Mouse (Mus musculus): Measurements from ENCODE around the gene Slc36a2. TPM values are rescaled to one million over a fixed set of nuclear protein-coding genes. Genes with fewer than 3 reads are reported as not detected.

The Slc36a2 gene
- polyA plus RNA-seq (2015; fragmentation: Nextera tagmentation; extraction: Ambion mirVana), result 0.27 and 0.43 TPM in 2 replicates

GRCm38 (mm10) chr11:55184733-55185291 is at the start of gene Slc36a2:
Gene Slc36a2 (minus strand): TSS chr11:55185077.
- DNase-seq (ENCODE audit: low spot score) (peak; percentile 35), ATAC-seq (replicated peaks; ENCODE audit: low FRiP score, low read depth) (no peak)
- Histone ChIP-seq H3K27me3 (ENCODE audit: insufficient read depth, low read length) (no peaks in the 10 kb centered on the region), H3K9ac (ENCODE audit: low read depth, low read length) (no peak within 1 kb of the TSS), H3K36me3 (ENCODE audit: insufficient read depth, low read length) (no peaks in the 10 kb centered on the region), H3K4me1 (replicated peaks; ENCODE audit: insufficient read depth, low read length) (no peaks in the 10 kb centered on the region), H3K4me2 (ENCODE audit: low read length) (no peak within 1 kb of the TSS), H3K27ac (no peak within 1 kb of the TSS), H3K9me3 (replicated peaks; ENCODE audit: low read length) (no peaks in the 10 kb centered on the region), H3K4me3 (replicated peaks; ENCODE audit: low read depth, low read length) (no peak within 1 kb of the TSS)
- 30% methylated on average over 10 of the region's 10 CpGs for WGBS
- no peak for TF ChIP-seq CTCF (IDR thresholded peaks at IDR 0.05; ENCODE audit: low read depth)

GRCm38 (mm10) chr11:55234288-55234687 is 49.4 kb upstream of the Slc36a2 start:
- 88% methylated on average over 7 of the region's 7 CpGs for WGBS
- no peak overlapping the region for H3K4me2 ChIP-seq (ENCODE audit: low read length)
- no peaks in the 10 kb centered on the region for H3K4me1 ChIP-seq (replicated peaks; ENCODE audit: insufficient read depth, low read length)
- ATAC-seq (replicated peaks; ENCODE audit: low FRiP score, low read depth), result no peak
- H3K27me3 ChIP-seq (ENCODE audit: insufficient read depth, low read length), result no peaks in the 10 kb centered on the region
- H3K9ac ChIP-seq (ENCODE audit: low read depth, low read length), result no peak overlapping the region
- H3K36me3 ChIP-seq (ENCODE audit: insufficient read depth, low read length), result 0 out of 2 replicates have a peak, but pooled peaks cover 8% of the 10 kb centered on the region
- no peak overlapping the region for H3K4me3 ChIP-seq (replicated peaks; ENCODE audit: low read depth, low read length)
- no peak for DNase-seq (ENCODE audit: low spot score)
- TF ChIP-seq CTCF (IDR thresholded peaks at IDR 0.05; ENCODE audit: low read depth), result no peak
- no peak overlapping the region for H3K27ac ChIP-seq
- H3K9me3 ChIP-seq (replicated peaks; ENCODE audit: low read length), result no peaks in the 10 kb centered on the region

GRCm38 (mm10) chr11:55231034-55231433 is 46.2 kb upstream of the Slc36a2 start:
- Histone ChIP-seq H3K9ac (ENCODE audit: low read depth, low read length) (no peak overlapping the region), H3K27ac (no peak overlapping the region), H3K4me3 (replicated peaks; ENCODE audit: low read depth, low read length) (no peak overlapping the region), H3K9me3 (replicated peaks; ENCODE audit: low read length) (no peaks in the 10 kb centered on the region), H3K4me1 (replicated peaks; ENCODE audit: insufficient read depth, low read length) (0 out of 2 replicates have a peak, but pooled peaks cover 2% of the 10 kb centered on the region), H3K27me3 (ENCODE audit: insufficient read depth, low read length) (no peaks in the 10 kb centered on the region), H3K4me2 (ENCODE audit: low read length) (no peak overlapping the region), H3K36me3 (ENCODE audit: insufficient read depth, low read length) (peaks cover 14% of the 10 kb centered on the region; the same call in 1 of the 2 replicates)
- no peak for TF ChIP-seq CTCF (IDR thresholded peaks at IDR 0.05; ENCODE audit: low read depth)
- DNase-seq (ENCODE audit: low spot score), result no peak
- 90% methylated on average over 6 of the region's 6 CpGs for WGBS
- no peak for ATAC-seq (replicated peaks; ENCODE audit: low FRiP score, low read depth)

- Histone ChIP-seq H3K9ac (ENCODE audit: low read depth, low read length) (no peak overlapping the region), H3K4me3 (replicated peaks; ENCODE audit: low read depth, low read length) (no peak overlapping the region), H3K36me3 (ENCODE audit: insufficient read depth, low read length) (peaks cover 25% of the 10 kb centered on the region), H3K4me1 (replicated peaks; ENCODE audit: insufficient read depth, low read length) (no peaks in the 10 kb centered on the region), H3K27ac (no peak overlapping the region), H3K4me2 (ENCODE audit: low read length) (no peak overlapping the region), H3K27me3 (ENCODE audit: insufficient read depth, low read length) (no peaks in the 10 kb centered on the region), H3K9me3 (replicated peaks; ENCODE audit: low read length) (no peaks in the 10 kb centered on the region)
- no peak for TF ChIP-seq CTCF (IDR thresholded peaks at IDR 0.05; ENCODE audit: low read depth)
- DNase-seq (ENCODE audit: low spot score) (no peak), ATAC-seq (replicated peaks; ENCODE audit: low FRiP score, low read depth) (no peak)
- WGBS, result 93% methylated on average over 7 of the region's 7 CpGs
These were observed 36.4 kb upstream of the Slc36a2 start for GRCm38 (mm10) chr11:55221306-55221705.

- 89% methylated on average over 3 of the region's 3 CpGs for WGBS
- ATAC-seq (replicated peaks; ENCODE audit: low FRiP score, low read depth) (no peak), DNase-seq (ENCODE audit: low spot score) (no peak)
- Histone ChIP-seq H3K4me2 (ENCODE audit: low read length) (no peak overlapping the region), H3K9ac (ENCODE audit: low read depth, low read length) (no peak overlapping the region), H3K9me3 (replicated peaks; ENCODE audit: low read length) (no peaks in the 10 kb centered on the region), H3K27ac (peak overlapping the region; percentile 13; the same call in 1 of the 2 replicates), H3K4me3 (replicated peaks; ENCODE audit: low read depth, low read length) (no peak overlapping the region), H3K36me3 (ENCODE audit: insufficient read depth, low read length) (peaks cover 14% of the 10 kb centered on the region), H3K4me1 (replicated peaks; ENCODE audit: insufficient read depth, low read length) (no peaks in the 10 kb centered on the region), H3K27me3 (ENCODE audit: insufficient read depth, low read length) (no peaks in the 10 kb centered on the region)
- no peak for TF ChIP-seq CTCF (IDR thresholded peaks at IDR 0.05; ENCODE audit: low read depth)
These were observed 33.6 kb upstream of the Slc36a2 start for GRCm38 (mm10) chr11:55218473-55218872.

GRCm38 (mm10) chr11:55217880-55218279 is 33.0 kb upstream of the Slc36a2 start:
- no peak overlapping the region for H3K9ac ChIP-seq (ENCODE audit: low read depth, low read length)
- H3K36me3 ChIP-seq (ENCODE audit: insufficient read depth, low read length), result peaks cover 12% of the 10 kb centered on the region
- no peak overlapping the region for H3K4me2 ChIP-seq (ENCODE audit: low read length)
- WGBS, result 83% methylated on average over 7 of the region's 7 CpGs
- ATAC-seq (replicated peaks; ENCODE audit: low FRiP score, low read depth) (no peak), DNase-seq (ENCODE audit: low spot score) (no peak)
- no peak for TF ChIP-seq CTCF (IDR thresholded peaks at IDR 0.05; ENCODE audit: low read depth)
- no peak overlapping the region for H3K4me3 ChIP-seq (replicated peaks; ENCODE audit: low read depth, low read length)
- H3K27me3 ChIP-seq (ENCODE audit: insufficient read depth, low read length), result no peaks in the 10 kb centered on the region
- H3K9me3 ChIP-seq (replicated peaks; ENCODE audit: low read length), result no peaks in the 10 kb centered on the region
- no peaks in the 10 kb centered on the region for H3K4me1 ChIP-seq (replicated peaks; ENCODE audit: insufficient read depth, low read length)
- H3K27ac ChIP-seq, result peak overlapping the region; percentile 13; the same call in 1 of the 2 replicates

- H3K9ac ChIP-seq (ENCODE audit: low read depth, low read length), result no peak overlapping the region
- H3K36me3 ChIP-seq (ENCODE audit: insufficient read depth, low read length), result peaks cover 12% of the 10 kb centered on the region
- H3K27ac ChIP-seq, result no peak overlapping the region
- TF ChIP-seq CTCF (IDR thresholded peaks at IDR 0.05; ENCODE audit: low read depth), result no peak
- H3K4me2 ChIP-seq (ENCODE audit: low read length), result no peak overlapping the region
- no peaks in the 10 kb centered on the region for H3K4me1 ChIP-seq (replicated peaks; ENCODE audit: insufficient read depth, low read length)
- 48% methylated on average over 4 of the region's 4 CpGs for whole genome bisulfite sequencing
- H3K27me3 ChIP-seq (ENCODE audit: insufficient read depth, low read length), result no peaks in the 10 kb centered on the region
- ATAC-seq (replicated peaks; ENCODE audit: low FRiP score, low read depth) (peak; percentile 67), DNase-seq (ENCODE audit: low spot score) (peak; percentile 53)
- H3K4me3 ChIP-seq (replicated peaks; ENCODE audit: low read depth, low read length), result no peak overlapping the region
- H3K9me3 ChIP-seq (replicated peaks; ENCODE audit: low read length), result no peaks in the 10 kb centered on the region
These were observed 32.5 kb upstream of the Slc36a2 start for GRCm38 (mm10) chr11:55217418-55217817.

All from kidney, postnatal 0 days (tissue).